Mouse (Mus musculus): Measurements from ENCODE around the gene Spp2.

Gene Spp2

DNA sequence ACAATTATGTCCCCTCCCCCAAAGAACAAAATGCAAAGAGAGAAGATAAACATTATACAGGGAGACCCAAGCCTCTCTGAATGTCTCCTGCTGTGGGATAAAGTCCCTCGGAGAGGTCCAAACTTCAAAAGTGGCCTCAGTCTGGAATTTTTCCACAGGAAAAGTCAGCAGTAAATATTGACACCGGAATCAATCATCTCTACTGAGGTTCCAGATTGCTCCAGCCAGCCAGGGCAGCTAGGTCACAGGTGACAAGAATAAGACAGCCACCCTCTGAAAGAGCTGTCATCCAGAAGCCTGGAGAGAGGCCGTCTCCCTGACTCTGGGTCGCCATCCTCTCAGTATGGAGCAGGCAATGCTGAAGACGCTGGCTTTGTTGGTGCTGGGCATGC lies at the start of gene Spp2:
Gene Spp2 (plus strand): TSS at position 155 of the 392 bp plus-strand sequence.
- no peak for DNase-seq (ENCODE audit: low spot score in 2 of 2)

GRCm38 (mm10) chr1:88357458-88358090 lies 49.2 kb upstream of the Spp2 start:
- peak in 1 of 2 experiments; percentile 33 for DNase-seq (ENCODE audit: low spot score in 2 of 2)

- DNase-seq (ENCODE audit: low spot score in 2 of 2): no peak
Observed at GRCm38 (mm10) chr1:88358102-88358654, 48.6 kb upstream of the Spp2 start.

DNA sequence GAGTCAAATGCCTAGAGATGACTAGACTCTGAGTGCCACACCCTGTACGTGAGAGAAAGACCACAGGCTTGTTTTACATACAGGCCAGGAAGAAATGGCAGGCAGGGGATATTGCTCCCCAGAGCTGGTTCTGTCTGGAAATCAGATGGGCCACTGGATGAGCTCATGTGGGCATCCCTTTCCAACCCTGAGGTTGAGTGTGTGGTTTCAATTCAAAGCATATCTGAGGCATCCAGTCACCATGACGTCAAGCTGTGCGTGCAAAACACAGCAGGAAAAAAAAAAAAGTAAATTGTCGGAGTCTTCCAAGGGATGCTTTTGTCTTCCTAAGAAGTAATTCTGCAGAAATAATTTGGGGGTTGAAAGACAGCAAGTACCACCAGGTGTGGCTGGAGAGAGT lies 45.7 kb upstream of the Spp2 start:
- no peak for DNase-seq (ENCODE audit: low spot score in 2 of 2)

DNA sequence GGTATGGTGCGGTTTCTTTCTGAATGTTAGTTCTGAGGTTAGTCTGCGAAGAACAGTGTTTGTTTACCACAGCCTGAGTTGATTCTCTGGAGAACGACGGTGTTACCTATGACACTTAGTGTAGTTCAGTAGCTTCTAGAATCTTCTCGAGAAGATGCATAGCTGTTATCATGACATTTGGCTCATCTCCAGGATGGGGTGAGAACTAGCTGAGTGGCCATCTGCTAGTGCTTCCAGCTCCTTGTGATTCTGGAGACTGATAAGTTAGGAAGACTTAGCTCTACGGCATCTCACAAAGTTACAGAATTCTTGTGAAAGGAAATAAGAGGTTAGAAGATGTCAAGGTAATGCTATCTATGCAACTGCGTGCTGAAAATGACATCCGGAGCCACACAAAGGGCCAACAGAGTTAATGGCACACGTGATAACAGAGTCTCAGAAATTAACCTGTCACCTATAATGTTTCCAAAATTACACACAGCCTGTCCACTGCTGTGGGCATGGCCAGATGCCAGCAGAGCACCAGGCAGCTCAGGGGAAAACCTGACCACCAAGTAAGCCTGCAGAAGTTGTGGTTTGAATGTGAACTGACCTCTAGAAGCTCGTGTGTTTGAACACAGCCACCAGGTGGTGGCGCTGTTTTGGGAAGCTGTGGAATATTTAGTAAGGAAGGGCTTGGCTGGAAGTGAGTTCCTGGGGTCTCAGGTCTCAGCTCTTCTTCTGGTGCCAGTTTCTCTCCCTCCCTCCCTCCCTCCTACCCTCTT lies 39.7 kb upstream of the Spp2 start:
- DNase-seq (ENCODE audit: low spot score in 2 of 2): no peak

DNA sequence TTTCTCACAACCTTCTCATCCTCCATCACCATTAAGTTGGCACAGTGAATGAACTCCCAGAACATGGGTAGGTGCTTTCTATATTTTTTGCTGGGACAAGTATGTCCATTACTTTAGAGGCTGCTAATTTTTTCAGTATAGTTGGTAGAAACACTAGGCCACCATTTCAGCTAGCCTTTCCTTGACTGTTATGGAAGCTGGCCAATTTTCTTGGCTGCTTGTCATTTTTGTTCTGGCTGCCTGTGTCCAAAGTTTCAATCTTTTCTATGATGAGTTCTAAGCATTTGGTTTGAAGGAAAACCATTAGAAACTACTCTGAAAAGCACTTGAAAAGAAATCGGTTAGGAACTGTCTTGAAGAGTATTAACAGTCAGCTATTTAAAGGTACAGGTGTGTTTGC lies 28.3 kb upstream of the Spp2 start:
- DNase-seq (ENCODE audit: low spot score in 2 of 2): no peak

DNA sequence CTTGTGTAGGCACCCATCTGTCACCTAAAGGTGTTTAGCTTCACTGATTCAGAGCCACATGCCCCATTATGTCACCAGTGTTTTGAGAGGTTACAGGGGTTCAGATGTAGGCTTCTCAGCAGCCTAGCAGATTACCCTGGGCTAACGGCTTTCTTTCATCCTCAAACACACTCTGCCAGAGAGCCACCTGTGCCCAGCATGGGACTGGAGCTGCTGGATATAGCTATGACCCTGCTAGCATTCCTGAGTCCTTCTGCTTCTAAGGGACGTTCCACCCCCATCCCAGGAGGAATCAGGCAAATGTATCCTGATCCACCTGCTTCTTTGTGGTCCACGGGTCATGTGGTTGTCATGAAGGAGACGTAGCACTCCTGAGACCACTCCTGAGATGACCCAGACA lies 15.1 kb upstream of the Spp2 start:
- DNase-seq (ENCODE audit: low spot score in 2 of 2): no peak

GRCm38 (mm10) chr1:88393321-88393720 lies 13.4 kb upstream of the Spp2 start:
- no peak for DNase-seq (ENCODE audit: low spot score in 2 of 2)

- no peak for DNase-seq (ENCODE audit: low spot score in 2 of 2)
Observed at GRCm38 (mm10) chr1:88403378-88403777, 3.4 kb upstream of the Spp2 start.

DNA sequence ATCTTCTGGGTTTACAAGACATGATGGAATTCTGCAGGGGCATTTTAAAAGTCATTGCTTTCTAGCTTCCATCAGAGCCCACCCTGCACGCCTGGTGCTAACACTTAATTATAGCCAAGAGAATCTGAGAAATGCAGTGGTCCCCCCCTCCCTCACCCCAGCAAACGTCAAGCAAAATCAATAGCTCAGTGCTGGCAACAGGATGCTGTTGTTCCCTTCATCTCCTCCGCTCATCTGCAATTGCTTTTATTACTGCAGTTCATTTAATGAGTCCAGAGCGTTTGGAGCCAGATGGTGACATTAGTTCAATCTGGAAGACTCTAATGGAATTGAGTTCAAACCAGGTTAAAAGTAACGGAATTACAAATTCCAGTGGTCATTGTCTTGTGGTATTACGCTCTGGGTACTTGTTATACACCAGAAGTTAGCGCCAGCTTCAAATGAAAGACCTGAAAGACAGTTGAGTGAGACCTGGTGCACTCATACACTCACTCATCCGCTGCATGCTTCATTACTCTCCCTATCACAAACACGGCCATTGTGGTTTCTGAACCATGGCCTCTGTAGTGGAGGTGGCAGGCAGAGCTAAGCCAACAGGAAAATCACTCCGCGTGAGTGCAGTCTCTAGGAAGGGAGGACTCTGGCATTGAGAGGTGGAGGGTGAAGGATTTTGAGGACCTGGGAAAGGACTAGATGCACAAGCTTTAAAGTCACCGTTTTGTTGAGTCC lies 519 bp upstream of the Spp2 start:
- DNase-seq (ENCODE audit: low spot score in 2 of 2): no peak

DNA sequence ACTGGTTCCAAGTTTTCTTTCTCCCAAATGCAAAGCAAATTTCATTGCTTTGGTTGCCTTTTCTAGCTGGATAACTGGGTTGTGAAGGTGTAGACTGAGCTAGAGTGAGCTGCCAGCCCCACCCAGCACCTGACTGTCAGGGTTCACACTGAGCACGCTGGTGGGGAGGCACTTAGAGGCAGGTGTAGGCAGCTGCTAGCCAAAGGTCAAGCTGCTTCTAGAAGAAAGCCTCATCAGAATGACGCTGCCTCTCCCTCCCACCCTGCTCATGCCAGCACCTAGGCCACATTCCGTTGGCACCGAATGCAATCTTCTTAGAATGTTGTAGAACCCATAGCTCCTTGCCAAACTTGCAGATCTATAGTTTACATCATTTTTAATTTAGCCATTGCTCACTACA lies 1.6 kb downstream of the Spp2 start:
- DNase-seq (ENCODE audit: low spot score in 2 of 2): no peak

- DNase-seq (ENCODE audit: low spot score in 2 of 2): no peak
Observed at GRCm38 (mm10) chr1:88412013-88412412, 5.3 kb downstream of the Spp2 start.

DNA sequence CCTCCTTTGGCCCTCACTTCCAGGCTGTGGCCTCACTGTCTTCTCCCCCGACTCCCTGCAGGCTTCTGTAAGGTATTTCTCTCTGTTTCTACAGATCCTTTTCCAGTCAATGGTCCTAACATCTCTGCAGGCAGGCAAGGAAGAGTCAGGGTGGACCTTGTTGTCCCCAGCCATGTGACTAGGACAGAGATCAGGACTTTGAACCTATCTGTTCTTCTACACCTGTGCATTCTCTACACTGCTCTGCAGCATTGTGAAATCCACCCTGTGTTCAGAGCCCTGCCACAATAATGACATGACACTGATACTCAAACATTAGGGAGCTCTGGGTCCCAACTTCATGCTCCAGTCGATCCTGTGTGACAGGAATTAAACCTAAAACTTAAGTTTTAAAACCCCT lies 12.2 kb downstream of the Spp2 start:
- DNase-seq (ENCODE audit: low spot score in 2 of 2): no peak

GRCm38 (mm10) chr1:88422045-88422444 lies 15.3 kb downstream of the Spp2 start:
- no peak for DNase-seq (ENCODE audit: low spot score in 2 of 2)

GRCm38 (mm10) chr1:88422846-88423395 lies 16.2 kb downstream of the Spp2 start:
- DNase-seq (ENCODE audit: low spot score in 2 of 2): no peak

DNA sequence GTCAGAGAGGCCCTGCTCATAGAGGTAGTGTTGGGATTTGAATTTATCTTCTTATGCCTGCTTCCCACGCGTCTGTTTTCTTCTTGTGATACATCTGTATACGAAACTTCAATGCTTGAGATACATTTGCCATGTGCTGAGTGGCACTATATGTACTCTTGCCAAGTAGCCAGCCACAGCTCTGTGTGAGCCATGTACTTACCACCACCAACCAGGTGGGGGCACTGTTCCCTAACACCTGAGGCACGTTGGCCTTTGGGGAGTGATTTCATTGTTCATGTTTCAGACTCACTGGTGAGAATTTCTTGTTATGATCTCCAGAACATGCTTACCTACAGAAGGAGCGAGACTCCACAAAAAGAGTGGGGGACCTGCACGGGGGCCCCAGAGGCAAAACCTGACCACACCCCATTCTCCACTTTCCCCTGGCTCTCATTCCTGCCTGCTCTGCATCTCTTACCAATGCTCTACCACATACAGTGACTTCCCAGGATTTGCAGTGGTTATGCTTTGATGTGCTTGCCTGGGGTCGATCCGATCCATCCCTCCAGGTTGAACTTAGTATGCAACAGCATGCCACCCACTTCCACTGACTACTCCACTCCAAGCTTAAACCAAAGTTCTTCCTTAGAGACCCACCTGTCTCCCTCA lies 18.0 kb downstream of the Spp2 start:
- peak; percentile 62 to 81 for DNase-seq (ENCODE audit: low spot score in 2 of 2)

- no peak for DNase-seq (ENCODE audit: low spot score in 2 of 2)
Observed at GRCm38 (mm10) chr1:88427987-88428741, 21.4 kb downstream of the Spp2 start.

DNA sequence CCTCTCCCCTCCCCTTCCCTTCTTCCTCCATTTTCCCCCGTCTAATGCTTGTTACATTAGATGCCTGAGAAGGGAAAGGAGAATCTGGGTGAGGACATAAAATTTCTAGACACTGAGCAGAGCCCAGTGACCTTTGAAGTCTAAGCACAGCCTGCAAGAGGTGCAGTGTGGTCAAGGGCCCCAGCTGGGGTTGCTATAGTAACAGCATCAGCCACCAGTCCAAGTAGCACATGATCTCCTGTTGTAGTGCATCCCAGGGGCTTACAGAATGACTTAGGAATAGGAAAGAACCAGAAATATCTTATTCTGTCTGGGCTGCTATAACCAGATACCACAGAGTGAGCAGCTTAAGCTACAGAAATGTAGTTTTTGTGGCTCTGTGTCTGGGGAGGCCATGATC lies 22.7 kb downstream of the Spp2 start:
- no peak for DNase-seq (ENCODE audit: low spot score in 2 of 2)

DNA sequence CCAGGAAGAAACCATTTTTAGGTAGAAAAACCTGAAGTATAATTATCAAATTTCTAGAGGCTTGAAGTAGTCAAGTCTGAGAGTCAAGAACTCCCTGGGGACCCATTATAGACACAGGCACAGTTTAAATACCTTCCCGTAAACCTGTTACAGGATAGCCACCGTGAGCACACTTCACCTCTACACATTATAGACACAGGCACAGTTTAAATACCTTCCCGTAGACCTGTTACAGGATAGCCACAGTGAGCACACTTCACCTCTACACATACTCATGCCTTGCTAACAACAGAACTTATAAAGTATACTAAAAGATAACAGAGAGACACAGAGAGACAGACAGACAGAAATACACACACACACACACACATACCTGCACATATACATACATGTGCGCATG lies 24.5 kb downstream of the Spp2 start:
- DNase-seq (ENCODE audit: low spot score in 2 of 2): no peak

- DNase-seq (ENCODE audit: low spot score in 2 of 2): no peak
Observed at GRCm38 (mm10) chr1:88432601-88433000, 25.8 kb downstream of the Spp2 start.

Measured in spleen, postnatal 10 days (tissue).